ENCODE assay signal across 9 mouse cellular contexts in genomic region chr17:34285848-34286247, GRCm38 (mm10). TPM values are rescaled to one million over a fixed set of nuclear protein-coding genes. Genes with fewer than 3 reads are reported as not detected.
DNase-seq lines count a peak whose midpoint lies in the region; ATAC-seq and TF ChIP-seq lines count a peak whose summit lies in the region.
"Had no signal": no experiment of that assay in that cellular context is flagged by ENCODE, and none has a peak within 500 bp of the region (broad histone marks: within the 10 kb centered on the region; RNA-seq: fewer than 3 reads in every experiment).

No protein-coding gene starts in this region.

- DNase-seq in hindbrain, embryonic 11.5 days (ENCODE audit: low spot score), result peak; percentile 32
- DNase-seq in c-Kit-positive CD71-positive TER-119-positive erythroid progenitor cells, embryonic 14.5 days (ENCODE audit: low spot score), result no peak

- ATAC-seq in hindbrain, embryonic 11.5 days (ENCODE audit: low FRiP score), result no peak
- no peak for ATAC-seq in hindbrain, embryonic 12.5 days (ENCODE audit: low FRiP score)
- peak; percentile 26; the same call in 1 of the 2 replicates for ATAC-seq in common myeloid progenitor, adult 5-6 weeks (replicated peaks; ENCODE audit: low read depth, poor library complexity, severe bottlenecking)
- peak; percentile 69 for ATAC-seq in megakaryocyte, adult 5-6 weeks (ENCODE audit: poor library complexity, severe bottlenecking)
- ATAC-seq in forebrain, embryonic 12.5 days (ENCODE audit: low FRiP score), result no peak
- ATAC-seq in intestine, embryonic 16.5 days, result no peak

- no peak overlapping the region for H3K4me3 ChIP-seq in hindbrain, embryonic 11.5 days (ENCODE audit: low read depth, low read length)
- no peak overlapping the region for H3K4me3 ChIP-seq in hindbrain, embryonic 12.5 days
- H3K4me3 ChIP-seq in E14TG2a.4 (replicated peaks; ENCODE audit: low read length), result no peak overlapping the region
- H3K4me3 ChIP-seq in forebrain, embryonic 12.5 days (replicated peaks), result no peak overlapping the region
- no peak overlapping the region for H3K4me3 ChIP-seq in intestine, embryonic 16.5 days (ENCODE audit: low read length)

- no peak overlapping the region for H3K4me2 ChIP-seq in hindbrain, embryonic 11.5 days (replicated peaks; ENCODE audit: low read depth, low read length)
- no peak overlapping the region for H3K4me2 ChIP-seq in hindbrain, embryonic 12.5 days (replicated peaks)
- no peak overlapping the region for H3K4me2 ChIP-seq in forebrain, embryonic 12.5 days
- H3K4me2 ChIP-seq in intestine, embryonic 16.5 days (ENCODE audit: low read depth, low read length), result no peak overlapping the region

- H3K4me1 ChIP-seq in hindbrain, embryonic 11.5 days (replicated peaks; ENCODE audit: control insufficient read depth, insufficient read depth, low read length), result no peaks in the 10 kb centered on the region
- no peaks in the 10 kb centered on the region for H3K4me1 ChIP-seq in hindbrain, embryonic 12.5 days
- H3K4me1 ChIP-seq in E14TG2a.4 (replicated peaks; ENCODE audit: low read depth, low read length), result no peaks in the 10 kb centered on the region
- H3K4me1 ChIP-seq in forebrain, embryonic 12.5 days, result peaks cover 2% of the 10 kb centered on the region; the same call in 1 of the 2 replicates
- no peaks in the 10 kb centered on the region for H3K4me1 ChIP-seq in intestine, embryonic 16.5 days (ENCODE audit: control insufficient read depth, insufficient read depth, low read length)

- 0 out of 2 replicates have a peak, but pooled peaks have one; percentile 25 for TF ChIP-seq CTCF in E14TG2a.4 (conservative IDR thresholded peaks at IDR 0.05; ENCODE audit: low read length)

- no peaks in the 10 kb centered on the region for H3K27me3 ChIP-seq in hindbrain, embryonic 11.5 days (ENCODE audit: control insufficient read depth, insufficient read depth, low read length)
- peaks cover 3% of the 10 kb centered on the region; the same call in 1 of the 2 replicates for H3K27me3 ChIP-seq in hindbrain, embryonic 12.5 days
- H3K27me3 ChIP-seq in E14TG2a.4 (ENCODE audit: insufficient read depth, low read length), result no peaks in the 10 kb centered on the region
- no peaks in the 10 kb centered on the region for H3K27me3 ChIP-seq in forebrain, embryonic 12.5 days
- no peaks in the 10 kb centered on the region for H3K27me3 ChIP-seq in intestine, embryonic 16.5 days (replicated peaks; ENCODE audit: control insufficient read depth, insufficient read depth, low read length)

- no peaks in the 10 kb centered on the region for H3K9me3 ChIP-seq in hindbrain, embryonic 11.5 days (ENCODE audit: control insufficient read depth, low read length)
- H3K9me3 ChIP-seq in hindbrain, embryonic 12.5 days (replicated peaks), result no peaks in the 10 kb centered on the region
- H3K9me3 ChIP-seq in E14TG2a.4 (ENCODE audit: low read length), result no peaks in the 10 kb centered on the region
- H3K9me3 ChIP-seq in forebrain, embryonic 12.5 days, result no peaks in the 10 kb centered on the region
- no peaks in the 10 kb centered on the region for H3K9me3 ChIP-seq in intestine, embryonic 16.5 days (ENCODE audit: control insufficient read depth, low read length)

- no peak overlapping the region for H3K27ac ChIP-seq in hindbrain, embryonic 11.5 days (ENCODE audit: low read depth, low read length)
- H3K27ac ChIP-seq in hindbrain, embryonic 12.5 days, result no peak overlapping the region
- H3K27ac ChIP-seq in forebrain, embryonic 12.5 days, result no peak overlapping the region
- H3K27ac ChIP-seq in intestine, embryonic 16.5 days (ENCODE audit: low read length), result no peak overlapping the region

- H3K9ac ChIP-seq in hindbrain, embryonic 11.5 days (ENCODE audit: low read depth, low read length), result no peak overlapping the region
- no peak overlapping the region for H3K9ac ChIP-seq in hindbrain, embryonic 12.5 days
- no peak overlapping the region for H3K9ac ChIP-seq in forebrain, embryonic 12.5 days
- no peak overlapping the region for H3K9ac ChIP-seq in intestine, embryonic 16.5 days (ENCODE audit: low read depth, low read length)

- no peaks in the 10 kb centered on the region for H3K36me3 ChIP-seq in hindbrain, embryonic 11.5 days (ENCODE audit: control insufficient read depth, insufficient read depth, low read length)
- no peaks in the 10 kb centered on the region for H3K36me3 ChIP-seq in hindbrain, embryonic 12.5 days
- no peaks in the 10 kb centered on the region for H3K36me3 ChIP-seq in E14TG2a.4 (ENCODE audit: insufficient read depth, low read length)
- H3K36me3 ChIP-seq in forebrain, embryonic 12.5 days (replicated peaks), result no peaks in the 10 kb centered on the region
- H3K36me3 ChIP-seq in intestine, embryonic 16.5 days (ENCODE audit: control insufficient read depth, insufficient read depth, low read length), result no peaks in the 10 kb centered on the region

- 44% methylated on average over 4 of the region's 4 CpGs for WGBS in hindbrain, embryonic 11.5 days
- WGBS in hindbrain, embryonic 12.5 days, result 42% methylated on average over 4 of the region's 4 CpGs
- WGBS in forebrain, embryonic 12.5 days, result 34% methylated on average over 4 of the region's 4 CpGs
- WGBS in intestine, embryonic 16.5 days, result 27% methylated on average over 4 of the region's 4 CpGs

RNA-seq across cellular contexts. Expression of gene H2-Aa, which starts 1.8 kb away (rescaled TPM):
- not detected in 2 replicates for polyA plus RNA-seq in hindbrain, embryonic 11.5 days (2014; fragmentation: Nextera tagmentation; extraction: Ambion mirVana)
- 0.19 TPM in 1 of 2 replicates, not detected in the other for polyA plus RNA-seq in hindbrain, embryonic 12.5 days (2016; fragmentation: Nextera tagmentation; extraction: Ambion mirVana)
- 17.1 and 26.2 TPM in 2 replicates for total RNA-seq in common myeloid progenitor, adult 5-6 weeks (2017)
- total RNA-seq in megakaryocyte, adult 5-6 weeks (2015), result 193 and 213 TPM in 2 replicates
- total RNA-seq in megakaryocyte, adult 5-6 weeks (2017), result 91.8 and 109 TPM in 2 replicates
- not detected in 2 replicates for polyA plus RNA-seq in forebrain, embryonic 12.5 days (2016; fragmentation: Nextera tagmentation; extraction: Ambion mirVana)
- 15.7 and 17.5 TPM in 2 replicates for polyA plus RNA-seq in intestine, embryonic 16.5 days (2015; fragmentation: Nextera tagmentation; extraction: Ambion mirVana)

RNA-seq across cellular contexts. Expression of gene H2-Eb1, which starts 19.8 kb away (rescaled TPM):
- polyA plus RNA-seq in hindbrain, embryonic 11.5 days (2014; fragmentation: Nextera tagmentation; extraction: Ambion mirVana), result 1.3 and 2.5 TPM in 2 replicates
- polyA plus RNA-seq in hindbrain, embryonic 12.5 days (2016; fragmentation: Nextera tagmentation; extraction: Ambion mirVana), result 1.5 and 1.7 TPM in 2 replicates
- 17.3 and 17.9 TPM in 2 replicates for total RNA-seq in common myeloid progenitor, adult 5-6 weeks (2017)
- 35.4 and 38.0 TPM in 2 replicates for total RNA-seq in megakaryocyte, adult 5-6 weeks (2015)
- total RNA-seq in megakaryocyte, adult 5-6 weeks (2017), result 72.9 and 114 TPM in 2 replicates
- 1.1 and 1.2 TPM in 2 replicates for polyA plus RNA-seq in forebrain, embryonic 12.5 days (2016; fragmentation: Nextera tagmentation; extraction: Ambion mirVana)
- polyA plus RNA-seq in intestine, embryonic 16.5 days (2015; fragmentation: Nextera tagmentation; extraction: Ambion mirVana), result 11.0 and 11.1 TPM in 2 replicates

RNA-seq across cellular contexts. Expression of gene H2-Ab1, which starts 28.4 kb away (rescaled TPM):
- 2.4 and 3.1 TPM in 2 replicates for polyA plus RNA-seq in hindbrain, embryonic 11.5 days (2014; fragmentation: Nextera tagmentation; extraction: Ambion mirVana)
- polyA plus RNA-seq in hindbrain, embryonic 12.5 days (2016; fragmentation: Nextera tagmentation; extraction: Ambion mirVana), result 1.5 and 1.7 TPM in 2 replicates
- 67.2 and 91.5 TPM in 2 replicates for total RNA-seq in common myeloid progenitor, adult 5-6 weeks (2017)
- total RNA-seq in megakaryocyte, adult 5-6 weeks (2015), result 145 and 162 TPM in 2 replicates
- 136 and 181 TPM in 2 replicates for total RNA-seq in megakaryocyte, adult 5-6 weeks (2017)
- polyA plus RNA-seq in forebrain, embryonic 12.5 days (2016; fragmentation: Nextera tagmentation; extraction: Ambion mirVana), result 1.9 and 2.5 TPM in 2 replicates
- polyA plus RNA-seq in intestine, embryonic 16.5 days (2015; fragmentation: Nextera tagmentation; extraction: Ambion mirVana), result 28.5 and 30.9 TPM in 2 replicates

RNA-seq across cellular contexts. Expression of gene H2-Eb2, which starts 39.6 kb away (rescaled TPM):
- polyA plus RNA-seq in hindbrain, embryonic 11.5 days (2014; fragmentation: Nextera tagmentation; extraction: Ambion mirVana), result not detected in 2 replicates
- 0.06 TPM in 1 of 2 replicates, not detected in the other for polyA plus RNA-seq in hindbrain, embryonic 12.5 days (2016; fragmentation: Nextera tagmentation; extraction: Ambion mirVana)
- total RNA-seq in common myeloid progenitor, adult 5-6 weeks (2017), result not detected in 2 replicates
- 0.07 and 0.25 TPM in 2 replicates for total RNA-seq in megakaryocyte, adult 5-6 weeks (2015)
- total RNA-seq in megakaryocyte, adult 5-6 weeks (2017), result not detected in 2 replicates
- not detected in 2 replicates for polyA plus RNA-seq in forebrain, embryonic 12.5 days (2016; fragmentation: Nextera tagmentation; extraction: Ambion mirVana)
- polyA plus RNA-seq in intestine, embryonic 16.5 days (2015; fragmentation: Nextera tagmentation; extraction: Ambion mirVana), result 0.05 TPM in 1 of 2 replicates, not detected in the other
- polyA plus RNA-seq: embryonic facial prominence, embryonic 14.5 days had no signal

RNA-seq across cellular contexts. Expression of gene H2-Ob, which starts 47.1 kb away (rescaled TPM):
- not detected in 2 replicates for polyA plus RNA-seq in hindbrain, embryonic 11.5 days (2014; fragmentation: Nextera tagmentation; extraction: Ambion mirVana)
- polyA plus RNA-seq in hindbrain, embryonic 12.5 days (2016; fragmentation: Nextera tagmentation; extraction: Ambion mirVana), result not detected in 2 replicates
- total RNA-seq in common myeloid progenitor, adult 5-6 weeks (2017), result 25.5 and 27.7 TPM in 2 replicates
- total RNA-seq in megakaryocyte, adult 5-6 weeks (2015), result 4.2 and 4.7 TPM in 2 replicates
- total RNA-seq in megakaryocyte, adult 5-6 weeks (2017), result 2.4 and 2.5 TPM in 2 replicates
- polyA plus RNA-seq in forebrain, embryonic 12.5 days (2016; fragmentation: Nextera tagmentation; extraction: Ambion mirVana), result not detected in 2 replicates
- 0.15 and 0.21 TPM in 2 replicates for polyA plus RNA-seq in intestine, embryonic 16.5 days (2015; fragmentation: Nextera tagmentation; extraction: Ambion mirVana)

Comparison
In these comparisons a context has a peak if more than half of its experiments do, and no peak if none do; other contexts are left out.
1. ATAC-seq: peak in common myeloid progenitor, adult 5-6 weeks (single experiment) and megakaryocyte, adult 5-6 weeks (single experiment); none in hindbrain, embryonic 11.5 days (single experiment), hindbrain, embryonic 12.5 days (single experiment), forebrain, embryonic 12.5 days (single experiment) and intestine, embryonic 16.5 days (single experiment).
2. RNA of gene H2-Aa, which starts 1.8 kb away (polyA plus RNA-seq): 15.7 to 17.5 TPM in intestine, embryonic 16.5 days; 0.19 TPM in hindbrain, embryonic 12.5 days, not detected in forebrain, embryonic 12.5 days and not detected in hindbrain, embryonic 11.5 days; every median in the first group is over 10 times any median in the second.